Mouse (Mus musculus) lung, embryonic 16.5 days (tissue): ENCODE measurements around the gene Bmp6. TPM values are rescaled to one million over a fixed set of nuclear protein-coding genes. Genes with fewer than 3 reads are reported as not detected.

Experiments
- ATAC-seq: fragments of 200-750 bp; cut with Nextera tagmentation; 2 replicates; pipeline ENCODE4 v1.8.0; 2017; ENCODE audit warnings: low read depth, mild to moderate bottlenecking, moderate library complexity
- H3K27ac ChIP-seq: fragments of 300-500 bp; sonication (generic); 2 replicates; pipeline ENCODE4 v1.5.1; 2014; ENCODE audit warnings: mild to moderate bottlenecking, control low read depth, low read length
- H3K27me3 ChIP-seq: fragments of 300-500 bp; sonication (generic); 2 replicates; pipeline ENCODE4 v1.6.1; 2014; ENCODE audit warnings: low read depth, low read length, mixed read lengths; ENCODE audit not compliant: control insufficient read depth, insufficient read depth
- H3K36me3 ChIP-seq: fragments of 300-500 bp; sonication (generic); 2 replicates; pipeline ENCODE4 v1.6.1; 2014; ENCODE audit warnings: low read length; ENCODE audit not compliant: control insufficient read depth, insufficient read depth
- H3K4me1 ChIP-seq: fragments of 300-500 bp; sonication (generic); replicated peaks from 2 replicates; pipeline ENCODE4 v1.6.1; 2014; ENCODE audit warnings: low read length, mixed read lengths; ENCODE audit not compliant: control insufficient read depth, insufficient read depth
- H3K4me2 ChIP-seq: fragments of 300-500 bp; sonication (generic); 2 replicates; pipeline ENCODE4 v1.6.1; 2014; ENCODE audit warnings: low read depth, low read length, control low read depth
- H3K4me3 ChIP-seq: fragments of 300-500 bp; sonication (generic); 2 replicates; pipeline ENCODE4 v1.5.1; 2014; ENCODE audit warnings: mild to moderate bottlenecking, low read length, control low read depth
- H3K9ac ChIP-seq: fragments of 300-500 bp; sonication (generic); 2 replicates; pipeline ENCODE4 v1.6.1; 2014; ENCODE audit warnings: low read length, control low read depth
- H3K9me3 ChIP-seq: fragments of 300-500 bp; sonication (generic); 2 replicates; pipeline ENCODE4 v1.6.1; 2016; ENCODE audit warnings: low read length; ENCODE audit not compliant: control insufficient read depth
- WGBS: fragments of 180-500 bp; shearing (Covaris S2); extraction: QIAGEN DNeasy Blood & Tissue Kit; methylation state at CpG from one replicate; pipeline ENCODE4 v1.1.7; 2014; 5-methylcytosine and 5-hydroxymethylcytosine counted together
- polyA plus RNA-seq: library from polyadenylated mRNA; unstranded; fragments of >200 nt; fragmentation: Nextera tagmentation; extraction: Ambion mirVana; gene quantifications from 2 replicates; pipeline ENCODE4 v1.2.1, GENCODE M21; 2015

Gene Bmp6
- polyA plus RNA-seq, 1 experiment from 2014 or later, result 1.3 TPM

DNA sequence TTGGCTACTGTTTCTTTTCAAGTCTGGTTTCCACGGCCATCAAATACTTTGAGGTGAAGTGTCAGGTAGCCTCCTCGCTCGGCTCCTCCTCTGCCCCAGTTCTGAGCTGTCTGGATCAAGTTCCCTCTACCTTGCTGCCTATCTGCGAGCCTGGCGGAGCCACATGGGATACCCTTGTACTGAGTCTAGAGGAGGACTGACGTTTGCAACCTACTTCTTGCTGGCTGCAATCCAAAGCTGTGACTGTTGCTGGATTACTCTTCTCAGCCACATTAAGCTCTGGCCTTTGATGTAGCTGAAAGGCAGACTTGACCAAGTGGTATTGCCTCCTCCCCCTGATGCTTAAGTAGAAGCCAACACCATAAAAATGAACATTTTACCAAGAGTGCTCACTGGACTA lies 31.2 kb downstream of the Bmp6 start:
- Histone ChIP-seq H3K27ac (no peak overlapping the region), H3K4me3 (no peak overlapping the region), H3K27me3 (no peaks in the 10 kb centered on the region), H3K9me3 (peaks cover 3% of the 10 kb centered on the region), H3K4me1 (peaks cover 3% of the 10 kb centered on the region), H3K4me2 (no peak overlapping the region), H3K9ac (no peak overlapping the region), H3K36me3 (no peaks in the 10 kb centered on the region)
- ATAC-seq, result peak; percentile 79
- WGBS, result 35% methylated on average over 6 of the region's 6 CpGs

GRCm38 (mm10) chr13:38377355-38377754 lies 32.4 kb downstream of the Bmp6 start:
- H3K4me2 ChIP-seq, result no peak overlapping the region
- H3K27me3 ChIP-seq, result no peaks in the 10 kb centered on the region
- H3K4me3 ChIP-seq, result no peak overlapping the region
- WGBS, result 79% methylated on average over 9 of the region's 9 CpGs
- H3K9me3 ChIP-seq, result peaks cover 3% of the 10 kb centered on the region
- H3K27ac ChIP-seq, result no peak overlapping the region
- H3K36me3 ChIP-seq, result no peaks in the 10 kb centered on the region
- no peak for ATAC-seq
- peaks cover 3% of the 10 kb centered on the region for H3K4me1 ChIP-seq
- H3K9ac ChIP-seq, result no peak overlapping the region

GRCm38 (mm10) chr13:38379806-38380205 lies 34.9 kb downstream of the Bmp6 start:
- no peak for ATAC-seq
- no peak overlapping the region for H3K4me2 ChIP-seq
- H3K9ac ChIP-seq, result no peak overlapping the region
- no peak overlapping the region for H3K27ac ChIP-seq
- no peaks in the 10 kb centered on the region for H3K27me3 ChIP-seq
- H3K36me3 ChIP-seq, result no peaks in the 10 kb centered on the region
- 91% methylated on average over 5 of the region's 5 CpGs for WGBS
- H3K4me3 ChIP-seq, result no peak overlapping the region
- H3K4me1 ChIP-seq, result peaks cover 3% of the 10 kb centered on the region
- H3K9me3 ChIP-seq, result no peaks in the 10 kb centered on the region; the same call in 1 of the 2 replicates

- H3K36me3 ChIP-seq, result no peaks in the 10 kb centered on the region
- no peak overlapping the region for H3K4me2 ChIP-seq
- peak; percentile 65; the same call in 1 of the 2 replicates for ATAC-seq
- H3K9me3 ChIP-seq, result no peaks in the 10 kb centered on the region
- H3K4me1 ChIP-seq, result no peaks in the 10 kb centered on the region
- 45% methylated on average over 3 of the region's 3 CpGs for WGBS
- peak overlapping the region; percentile 38 for H3K27ac ChIP-seq
- no peak overlapping the region for H3K9ac ChIP-seq
- H3K27me3 ChIP-seq, result no peaks in the 10 kb centered on the region
- no peak overlapping the region for H3K4me3 ChIP-seq
Measured at GRCm38 (mm10) chr13:38386035-38386559, 41.2 kb downstream of the Bmp6 start.

DNA sequence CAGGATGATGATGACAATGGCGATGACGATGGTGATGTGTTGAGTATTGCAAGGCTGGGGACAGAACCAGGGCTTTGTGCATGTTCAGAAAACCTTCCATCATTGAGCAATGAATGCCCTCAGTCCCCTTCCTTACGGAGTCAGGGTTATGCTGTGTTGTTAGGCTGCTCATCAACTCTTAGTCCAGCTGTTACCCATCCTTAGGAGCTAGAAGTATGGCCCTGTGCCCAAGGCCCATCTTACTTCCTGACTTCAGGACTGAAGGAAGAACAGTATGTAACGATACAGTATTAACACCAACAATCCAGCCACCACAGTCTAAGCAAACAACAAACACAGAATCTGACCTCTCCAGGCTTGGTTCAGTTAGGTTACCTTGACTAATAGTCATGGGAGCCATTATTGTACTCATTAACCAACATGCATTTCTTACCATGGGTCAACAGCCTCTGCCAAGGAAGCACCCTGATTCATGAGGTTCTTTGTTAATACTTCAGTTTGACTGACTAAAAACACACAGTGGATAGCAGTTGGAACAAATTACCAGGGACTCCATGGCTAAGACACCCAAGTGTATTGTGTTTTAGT lies 42.6 kb downstream of the Bmp6 start:
- no peaks in the 10 kb centered on the region for H3K27me3 ChIP-seq
- H3K4me2 ChIP-seq, result no peak overlapping the region
- no peaks in the 10 kb centered on the region for H3K4me1 ChIP-seq
- no peak overlapping the region for H3K4me3 ChIP-seq
- peak; percentile 78 for ATAC-seq
- H3K27ac ChIP-seq, result no peak overlapping the region; the same call in 1 of the 2 replicates
- H3K9me3 ChIP-seq, result no peaks in the 10 kb centered on the region
- H3K36me3 ChIP-seq, result no peaks in the 10 kb centered on the region
- no peak overlapping the region for H3K9ac ChIP-seq
- WGBS, result 71% methylated on average over 4 of the region's 4 CpGs

DNA sequence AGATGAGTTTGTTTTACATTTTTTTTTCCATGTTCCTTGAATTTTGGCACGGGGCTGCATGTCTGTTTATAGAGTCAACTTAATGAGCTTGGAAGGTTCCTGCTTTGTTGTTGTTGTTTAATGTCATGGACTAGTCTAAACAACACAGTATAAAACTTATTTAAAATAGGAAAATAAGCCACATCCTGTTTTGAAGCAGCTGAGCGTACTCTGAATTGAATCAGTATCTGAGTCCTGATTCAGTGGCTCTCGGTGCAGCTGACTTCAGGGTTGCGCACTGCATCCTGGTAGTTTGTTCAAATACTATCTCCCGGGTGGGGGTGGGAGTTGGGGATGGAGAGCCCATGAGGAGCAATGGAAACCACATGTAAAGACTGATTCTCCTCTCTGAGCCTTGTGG lies 48.5 kb downstream of the Bmp6 start:
- Histone ChIP-seq H3K9me3 (no peaks in the 10 kb centered on the region), H3K27ac (0 out of 2 replicates have a peak overlapping the region, but pooled peaks have one; percentile 41), H3K4me1 (no peaks in the 10 kb centered on the region), H3K27me3 (no peaks in the 10 kb centered on the region), H3K4me3 (no peak overlapping the region), H3K36me3 (no peaks in the 10 kb centered on the region), H3K4me2 (no peak overlapping the region), H3K9ac (no peak overlapping the region)
- 43% methylated on average over 5 of the region's 5 CpGs for WGBS
- peak; percentile 66 for ATAC-seq

- no peaks in the 10 kb centered on the region for H3K27me3 ChIP-seq
- no peaks in the 10 kb centered on the region for H3K9me3 ChIP-seq
- no peaks in the 10 kb centered on the region for H3K4me1 ChIP-seq
- H3K4me3 ChIP-seq, result no peak overlapping the region
- H3K4me2 ChIP-seq, result no peak overlapping the region
- WGBS, result 90% methylated on average over 4 of the region's 4 CpGs
- no peak overlapping the region for H3K9ac ChIP-seq
- H3K27ac ChIP-seq, result no peak overlapping the region
- H3K36me3 ChIP-seq, result no peaks in the 10 kb centered on the region
- ATAC-seq, result no peak
Measured at GRCm38 (mm10) chr13:38395026-38395425, 50.1 kb downstream of the Bmp6 start.

- H3K4me3 ChIP-seq, result no peak overlapping the region
- H3K9ac ChIP-seq, result no peak overlapping the region
- 73% methylated on average over 7 of the region's 7 CpGs for WGBS
- ATAC-seq, result no peak
- H3K4me2 ChIP-seq, result no peak overlapping the region
- no peaks in the 10 kb centered on the region for H3K9me3 ChIP-seq
- no peaks in the 10 kb centered on the region for H3K36me3 ChIP-seq
- no peak overlapping the region for H3K27ac ChIP-seq
- no peaks in the 10 kb centered on the region for H3K4me1 ChIP-seq
- no peaks in the 10 kb centered on the region for H3K27me3 ChIP-seq
Measured at GRCm38 (mm10) chr13:38397007-38397545, 52.2 kb downstream of the Bmp6 start.

- no peaks in the 10 kb centered on the region for H3K4me1 ChIP-seq
- H3K36me3 ChIP-seq, result no peaks in the 10 kb centered on the region
- H3K27me3 ChIP-seq, result no peaks in the 10 kb centered on the region
- WGBS, result 67% methylated on average over 6 of the region's 6 CpGs
- H3K4me2 ChIP-seq, result no peak overlapping the region
- no peak for ATAC-seq
- no peaks in the 10 kb centered on the region for H3K9me3 ChIP-seq
- no peak overlapping the region for H3K27ac ChIP-seq
- no peak overlapping the region for H3K4me3 ChIP-seq
- H3K9ac ChIP-seq, result no peak overlapping the region
Measured at GRCm38 (mm10) chr13:38398658-38399057, 53.8 kb downstream of the Bmp6 start.
